Mouse (Mus musculus) mouse trophoblast stem cell (cell line): ENCODE data around the gene Plxna1.

Experiments
- in situ Hi-C, 2 experiments: fragments of 300-500 bp; cut with MseI, MboI; formaldehyde crosslinking; loops; 2 replicates in 1 of 2; 3 replicates in 1 of 2; pipeline ENCODE4 v1.15.1; 2025

Gene Plxna1

DNA sequence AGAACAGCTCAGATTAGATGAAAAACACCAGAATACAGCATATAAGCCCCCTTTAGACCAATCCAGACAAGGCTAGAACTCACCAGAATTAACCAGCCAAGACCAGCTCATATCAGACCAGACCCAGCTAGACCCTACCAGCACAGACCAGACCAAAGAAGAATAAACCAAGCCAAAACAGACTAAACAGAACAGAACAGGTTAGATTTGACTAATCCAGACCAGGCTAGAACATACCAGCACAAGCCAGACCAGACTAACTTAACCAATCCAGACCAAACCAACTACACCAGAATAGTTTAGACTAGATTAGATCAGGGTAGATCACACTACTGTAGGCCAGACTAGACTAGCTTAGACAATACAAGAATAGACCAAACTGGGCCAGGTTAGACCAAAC is 77.3 kb downstream of the Plxna1 start:
- in situ Hi-C loops: no loop called here

DNA sequence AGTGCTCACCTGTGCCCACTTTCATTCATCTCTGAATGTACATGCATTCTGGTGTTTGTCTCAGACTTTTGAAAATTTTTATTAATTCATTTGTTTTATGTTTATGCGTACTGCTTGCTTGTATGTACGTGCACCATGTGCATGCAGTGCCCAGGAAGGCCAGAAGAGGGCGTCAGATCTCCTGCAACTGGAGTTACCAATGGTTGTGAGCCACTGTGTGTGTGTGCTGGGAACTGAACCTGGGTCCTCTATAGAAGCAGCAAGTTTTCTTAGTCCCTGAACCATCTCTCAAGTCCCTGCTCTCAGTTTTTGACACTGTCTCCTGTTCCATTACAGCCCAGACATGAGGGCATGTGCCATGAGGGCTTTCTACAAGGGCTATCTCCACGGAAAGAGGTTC is 79.3 kb downstream of the Plxna1 start:
- in situ Hi-C loops: no loop called here

GRCm38 (mm10) chr6:89282626-89283025 is 79.8 kb downstream of the Plxna1 start:
- in situ Hi-C loops: no loop called here

DNA sequence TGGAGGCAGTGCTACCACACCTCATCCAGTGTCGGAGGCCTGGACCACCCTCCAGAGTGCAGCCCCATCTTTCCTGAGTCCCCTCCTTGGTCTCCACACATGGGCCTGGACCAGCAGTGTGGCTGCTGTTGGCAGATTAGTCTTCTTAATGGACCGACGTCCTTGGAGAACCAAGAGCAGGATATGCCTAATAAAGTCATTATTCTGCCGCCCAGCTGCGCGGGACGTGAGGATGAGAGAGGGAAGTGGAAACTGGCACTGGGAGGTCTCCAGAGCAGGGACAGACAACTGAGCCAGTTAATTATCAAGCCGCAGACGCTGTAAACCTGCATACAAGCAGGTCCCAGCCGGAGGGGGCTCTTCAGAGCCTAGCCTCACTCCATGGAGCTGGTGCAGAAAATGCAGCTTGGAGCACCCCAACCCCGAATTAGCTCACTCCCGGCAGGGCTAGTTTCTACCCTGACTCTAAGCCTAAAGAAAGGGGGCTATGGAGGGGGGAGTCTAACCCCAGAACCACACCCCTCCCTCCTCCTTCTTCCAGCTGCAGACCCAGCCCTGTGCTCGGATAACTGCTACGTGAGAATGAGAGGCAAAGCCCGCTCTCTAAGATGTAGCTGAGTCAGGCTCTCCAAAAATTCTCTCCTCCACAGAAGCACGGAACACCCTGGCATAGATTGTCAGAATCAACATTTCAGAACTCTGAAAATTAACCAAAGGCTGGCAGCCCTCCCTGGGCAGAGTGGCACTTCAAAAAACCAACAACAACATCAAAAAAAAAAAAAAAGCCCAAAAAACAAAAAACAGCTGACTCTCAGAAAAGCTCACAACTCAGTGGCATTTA is 80.7 kb downstream of the Plxna1 start:
- in situ Hi-C loops: no loop called here

- in situ Hi-C loops: no loop called here
Measured at GRCm38 (mm10) chr6:89280555-89280954, 81.9 kb downstream of the Plxna1 start.

- in situ Hi-C loops: no loop called here
Measured at GRCm38 (mm10) chr6:89271731-89272475, 90.5 kb downstream of the Plxna1 start.

- in situ Hi-C loops: no loop called here
Measured at GRCm38 (mm10) chr6:89267181-89267580, 95.2 kb downstream of the Plxna1 start.
